Mouse (Mus musculus) neural tube, postnatal 0 days (tissue): Measurements from ENCODE around the gene Zeb2. TPM values are rescaled to one million over a fixed set of nuclear protein-coding genes. Genes with fewer than 3 reads are reported as not detected.

Experiments used
- microRNA-seq: library from miRNA; unstranded; fragments of <30 nt; microRNA quantifications from one replicate; pipeline ENCODE4, GENCODE M21; 2016
- polyA plus RNA-seq: library from polyadenylated mRNA; unstranded; fragments of >200 nt; fragmentation: Nextera tagmentation; extraction: Ambion mirVana; gene quantifications from 2 replicates; pipeline ENCODE4 v1.2.1, GENCODE M21; 2015

Gene Zeb2
- 32.7 and 35.0 TPM in 2 replicates for polyA plus RNA-seq

DNA sequence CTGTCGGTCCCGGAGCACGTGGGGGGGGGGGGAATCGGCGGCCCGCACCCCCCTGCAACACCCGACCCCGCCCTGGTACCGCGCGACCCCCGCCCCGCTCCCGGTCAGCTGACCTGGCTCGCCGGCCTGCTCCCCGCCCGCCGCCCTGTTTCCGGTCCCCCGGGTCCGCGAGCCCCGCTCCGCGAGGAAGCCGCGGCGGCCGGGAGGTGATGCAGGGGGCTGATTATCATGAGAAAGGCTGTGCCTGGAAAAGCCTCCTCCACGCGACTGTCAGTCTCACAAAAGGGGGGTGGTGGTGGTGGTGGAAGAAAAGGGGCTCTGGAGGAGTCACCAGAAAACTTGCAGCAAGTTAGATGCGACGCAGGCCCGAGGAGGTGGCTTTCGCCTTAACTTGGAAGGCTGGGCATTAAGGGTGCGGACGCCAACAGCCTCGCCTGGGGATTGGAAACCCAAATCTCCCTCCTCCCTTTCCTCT lies at the start of gene Zeb2:
Gene Zeb2 (minus strand): TSS at position 309 of the 475 bp plus-strand sequence.

Small RNA genes lying within 50 kb of the gene (microRNA-seq; reads per million reads assigned to microRNA genes)
- not detected for gene Mir5129

Other genes with a start within 250 kb of the Zeb2 start
- 19.3 and 22.5 TPM in 2 replicates for gene Gtdc1, start 189.7 kb downstream of the Zeb2 start, polyA plus RNA-seq